In genomic region chr6:140714905-140715365, GRCm38 (mm10) we compare ENCODE assay signal across 9 mouse cellular contexts. TPM values are rescaled to one million over a fixed set of nuclear protein-coding genes. Genes with fewer than 3 reads are reported as not detected.
A peak's percentile ranks its signal among the peaks of the same experiment; 100 is the strongest.
DNase-seq lines count a peak whose midpoint lies in the region; ATAC-seq and TF ChIP-seq lines count a peak whose summit lies in the region.
"Had no signal": no experiment of that assay in that cellular context is flagged by ENCODE, and none has a peak within 500 bp of the region (broad histone marks: within the 10 kb centered on the region; RNA-seq: fewer than 3 reads in every experiment).

No protein-coding gene starts in this region.

- H3K27ac ChIP-seq in embryonic facial prominence, embryonic 11.5 days (replicated peaks; ENCODE audit: low read depth, low read length): no peak overlapping the region
- H3K27ac ChIP-seq in heart, embryonic 15.5 days: no peak overlapping the region
- H3K27ac ChIP-seq in liver, embryonic 13.5 days: no peak overlapping the region
- H3K27ac ChIP-seq in neural tube, embryonic 13.5 days (replicated peaks): no peak overlapping the region

- 21% methylated on average over 10 of the region's 10 CpGs for WGBS in embryonic facial prominence, embryonic 11.5 days
- 19% methylated on average over 10 of the region's 10 CpGs for whole genome bisulfite sequencing in heart, embryonic 15.5 days
- WGBS in liver, embryonic 13.5 days (ENCODE audit: insufficient replicate concordance): 12% methylated on average over 10 of the region's 10 CpGs
- WGBS in neural tube, embryonic 13.5 days: 24% methylated on average over 10 of the region's 10 CpGs

- H3K4me1 ChIP-seq in embryonic facial prominence, embryonic 11.5 days (ENCODE audit: control insufficient read depth, insufficient read depth, low read length): no peaks in the 10 kb centered on the region
- no peaks in the 10 kb centered on the region; the same call in 1 of the 2 replicates for H3K4me1 ChIP-seq in heart, embryonic 15.5 days (replicated peaks)
- H3K4me1 ChIP-seq in liver, embryonic 13.5 days (replicated peaks): no peaks in the 10 kb centered on the region
- no peaks in the 10 kb centered on the region for H3K4me1 ChIP-seq in neural tube, embryonic 13.5 days (replicated peaks)

- ATAC-seq in embryonic facial prominence, embryonic 11.5 days (replicated peaks; ENCODE audit: insufficient number of reproducible peaks, low FRiP score, low TSS enrichment, low read depth): peak; percentile 47; the same call in 1 of the 2 replicates
- peak; percentile 35; the same call in 1 of the 2 replicates for ATAC-seq in heart, embryonic 15.5 days (replicated peaks; ENCODE audit: insufficient number of reproducible peaks, insufficient read depth, low FRiP score, low read depth)
- ATAC-seq in liver, embryonic 13.5 days (ENCODE audit: low read depth): no peak
- ATAC-seq in neural tube, embryonic 13.5 days (ENCODE audit: low read depth): peak; percentile 70

- no peak overlapping the region for H3K4me2 ChIP-seq in embryonic facial prominence, embryonic 11.5 days (ENCODE audit: low read depth, low read length)
- 0 out of 2 replicates have a peak overlapping the region, but pooled peaks have one; percentile 18 for H3K4me2 ChIP-seq in heart, embryonic 15.5 days
- H3K4me2 ChIP-seq in liver, embryonic 13.5 days: no peak overlapping the region
- no peak overlapping the region for H3K4me2 ChIP-seq in neural tube, embryonic 13.5 days

- H3K36me3 ChIP-seq in C2C12 (ENCODE audit: control insufficient read depth, insufficient read depth): no peaks in the 10 kb centered on the region
- H3K36me3 ChIP-seq in embryonic facial prominence, embryonic 11.5 days (replicated peaks; ENCODE audit: control insufficient read depth, insufficient read depth, low read depth, low read length): no peaks in the 10 kb centered on the region
- H3K36me3 ChIP-seq in heart, embryonic 15.5 days: no peaks in the 10 kb centered on the region
- no peaks in the 10 kb centered on the region for H3K36me3 ChIP-seq in liver, embryonic 13.5 days
- no peaks in the 10 kb centered on the region for H3K36me3 ChIP-seq in neural tube, embryonic 13.5 days

- H3ac ChIP-seq in C2C12 (ENCODE audit: control insufficient read depth, insufficient read length, low read depth): no peak overlapping the region

- peak; percentile 71 for DNase-seq in adrenal gland, postnatal 25 days
- peak; percentile 88 for DNase-seq in embryonic facial prominence, embryonic 11.5 days (ENCODE audit: low spot score)
- DNase-seq in kidney, postnatal 10 days: peak; percentile 87
- peak; percentile 11 for DNase-seq in liver, embryonic 13.5 days
- peak; percentile 41 for DNase-seq in telencephalon, adult 2 months (ENCODE audit: low read depth, low spot score)

- H3K79me3 ChIP-seq in C2C12 (ENCODE audit: low read depth): no peaks in the 10 kb centered on the region

- no peak overlapping the region for H3K9ac ChIP-seq in embryonic facial prominence, embryonic 11.5 days (replicated peaks; ENCODE audit: low read length)
- H3K9ac ChIP-seq in heart, embryonic 15.5 days: no peak overlapping the region
- H3K9ac ChIP-seq in liver, embryonic 13.5 days: no peak overlapping the region
- H3K9ac ChIP-seq in neural tube, embryonic 13.5 days: no peak overlapping the region

- H3K9me3 ChIP-seq in embryonic facial prominence, embryonic 11.5 days (replicated peaks; ENCODE audit: control insufficient read depth, low read length): no peaks in the 10 kb centered on the region
- H3K9me3 ChIP-seq in heart, embryonic 15.5 days (replicated peaks): no peaks in the 10 kb centered on the region
- 0 out of 2 replicates have a peak, but pooled peaks cover 3% of the 10 kb centered on the region for H3K9me3 ChIP-seq in liver, embryonic 13.5 days (replicated peaks)
- 0 out of 2 replicates have a peak, but pooled peaks cover 7% of the 10 kb centered on the region for H3K9me3 ChIP-seq in neural tube, embryonic 13.5 days

- H3K27me3 ChIP-seq in C2C12 (ENCODE audit: control insufficient read depth, insufficient read depth, insufficient read length): no peaks in the 10 kb centered on the region
- H3K27me3 ChIP-seq in embryonic facial prominence, embryonic 11.5 days (ENCODE audit: control insufficient read depth, insufficient read depth, low read length): no peaks in the 10 kb centered on the region
- H3K27me3 ChIP-seq in heart, embryonic 15.5 days: no peaks in the 10 kb centered on the region
- no peaks in the 10 kb centered on the region for H3K27me3 ChIP-seq in liver, embryonic 13.5 days
- H3K27me3 ChIP-seq in neural tube, embryonic 13.5 days: peaks cover 9% of the 10 kb centered on the region; the same call in 1 of the 2 replicates

- H3K4me3 ChIP-seq in C2C12 (ENCODE audit: insufficient read depth, poor library complexity, severe bottlenecking): no peak overlapping the region
- no peak overlapping the region for H3K4me3 ChIP-seq in embryonic facial prominence, embryonic 11.5 days (ENCODE audit: low read depth, low read length)
- H3K4me3 ChIP-seq in heart, embryonic 15.5 days: no peak overlapping the region
- H3K4me3 ChIP-seq in liver, embryonic 13.5 days (replicated peaks): no peak overlapping the region
- H3K4me3 ChIP-seq in neural tube, embryonic 13.5 days: no peak overlapping the region
- H3K4me3 ChIP-seq: erythroblast, embryonic 14.5 days had no signal

- H3K79me2 ChIP-seq in C2C12 (ENCODE audit: control insufficient read depth, insufficient read depth): no peaks in the 10 kb centered on the region

- TF ChIP-seq CTCF in C2C12 (IDR thresholded peaks at IDR 0.05; ENCODE audit: control insufficient read depth, insufficient read depth, insufficient read length): peak; percentile 79

TF ChIP-seq in C2C12, 6 proteins besides CTCF, POLR2A, EP300 and RAD21:
- TF ChIP-seq MYOD1 (IDR thresholded peaks at IDR 0.05; ENCODE audit: control insufficient read depth, insufficient read length, low read depth) (no peak), FOSL1 (IDR thresholded peaks at IDR 0.05; ENCODE audit: insufficient read depth, low read length, poor library complexity, severe bottlenecking) (no peak), CEBPB (IDR thresholded peaks at IDR 0.05; ENCODE audit: low read depth) (no peak), USF1 (IDR thresholded peaks at IDR 0.05; ENCODE audit: low read depth) (no peak), MYOG (IDR thresholded peaks at IDR 0.05; ENCODE audit: control insufficient read depth, extremely low read depth, insufficient read length) (no peak), MAX (IDR thresholded peaks at IDR 0.05) (no peak)

RNA-seq across cellular contexts. Expression of gene Gm11077, which starts 14.1 kb away (rescaled TPM):
- polyA plus RNA-seq in C2C12 (2012; fragmentation: generic; extraction: Trizol): not detected
- total RNA-seq in adrenal gland, postnatal 25 days (2021): not detected in 2 replicates
- polyA plus RNA-seq in embryonic facial prominence, embryonic 11.5 days (2014; fragmentation: Nextera tagmentation; extraction: Ambion mirVana): not detected in 2 replicates
- not detected in 2 replicates for polyA plus RNA-seq in heart, embryonic 15.5 days (2015; fragmentation: Nextera tagmentation; extraction: Ambion mirVana)
- not detected in 2 replicates for polyA plus RNA-seq in liver, embryonic 13.5 days (2015; fragmentation: Nextera tagmentation; extraction: Ambion mirVana)
- not detected in 2 replicates for polyA plus RNA-seq in neural tube, embryonic 13.5 days (2015; fragmentation: Nextera tagmentation; extraction: Ambion mirVana)
- polyA plus RNA-seq: erythroblast, embryonic 14.5 days had no signal

Comparison
In these comparisons a context has a peak if more than half of its experiments do, and no peak if none do; other contexts are left out.
1. DNase-seq: peak in every context shown above with its lines; median percentile 88 in embryonic facial prominence, embryonic 11.5 days; 87 in kidney, postnatal 10 days; 71 in adrenal gland, postnatal 25 days; 41 in telencephalon, adult 2 months; 11 in liver, embryonic 13.5 days.